Mouse (Mus musculus): ENCODE measurements around the gene Usp54. TPM values are rescaled to one million over a fixed set of nuclear protein-coding genes. Genes with fewer than 3 reads are reported as not detected.
"Not testable (repeated sequence)": the region's sequence is repeated elsewhere in the genome, so short reads cannot be mapped to it uniquely, and the experiment has no call there.

The Usp54 gene
- total RNA-seq, 1 experiment from 2014 or later, result 4.5 TPM

GRCm38 (mm10) chr14:20656361-20656760 is 15.5 kb upstream of the Usp54 start, which contains the start of gene Myoz1:
Myoz1 (minus strand) TSS chr14:20656540.
- no peak for ATAC-seq (ENCODE audit: extremely low read depth, insufficient number of reproducible peaks, low FRiP score, poor library complexity, severe bottlenecking)

GRCm38 (mm10) chr14:20655731-20656130 is 14.9 kb upstream of the Usp54 start:
- ATAC-seq (ENCODE audit: extremely low read depth, insufficient number of reproducible peaks, low FRiP score, poor library complexity, severe bottlenecking), result no peak

GRCm38 (mm10) chr14:20654690-20655421 is 14.0 kb upstream of the Usp54 start:
- ATAC-seq (ENCODE audit: extremely low read depth, insufficient number of reproducible peaks, low FRiP score, poor library complexity, severe bottlenecking), result peak; percentile 27; the same call in 1 of the 2 replicates

- no peak for ATAC-seq (ENCODE audit: extremely low read depth, insufficient number of reproducible peaks, low FRiP score, poor library complexity, severe bottlenecking)
Observed at GRCm38 (mm10) chr14:20651722-20652256, 10.9 kb upstream of the Usp54 start.

GRCm38 (mm10) chr14:20651000-20651399 is 10.1 kb upstream of the Usp54 start:
- no peak for ATAC-seq (ENCODE audit: extremely low read depth, insufficient number of reproducible peaks, low FRiP score, poor library complexity, severe bottlenecking)

GRCm38 (mm10) chr14:20646381-20646780 is 5.5 kb upstream of the Usp54 start:
- ATAC-seq (ENCODE audit: extremely low read depth, insufficient number of reproducible peaks, low FRiP score, poor library complexity, severe bottlenecking), result no peak

GRCm38 (mm10) chr14:20645547-20645946 is 4.7 kb upstream of the Usp54 start:
- ATAC-seq (ENCODE audit: extremely low read depth, insufficient number of reproducible peaks, low FRiP score, poor library complexity, severe bottlenecking), result no peak

- ATAC-seq (ENCODE audit: extremely low read depth, insufficient number of reproducible peaks, low FRiP score, poor library complexity, severe bottlenecking), result no peak
Observed at GRCm38 (mm10) chr14:20641438-20641875, 594 bp upstream of the Usp54 start.

- ATAC-seq (ENCODE audit: extremely low read depth, insufficient number of reproducible peaks, low FRiP score, poor library complexity, severe bottlenecking), result peak; percentile 42
Observed at GRCm38 (mm10) chr14:20639918-20640619, 794 bp downstream of the Usp54 start.

- ATAC-seq (ENCODE audit: extremely low read depth, insufficient number of reproducible peaks, low FRiP score, poor library complexity, severe bottlenecking), result no peak
Observed at GRCm38 (mm10) chr14:20638702-20639101, 2.2 kb downstream of the Usp54 start.

- ATAC-seq (ENCODE audit: extremely low read depth, insufficient number of reproducible peaks, low FRiP score, poor library complexity, severe bottlenecking), result no peak
Observed at GRCm38 (mm10) chr14:20637818-20638574, 2.9 kb downstream of the Usp54 start.

- ATAC-seq (ENCODE audit: extremely low read depth, insufficient number of reproducible peaks, low FRiP score, poor library complexity, severe bottlenecking), result not testable (repeated sequence)
Observed at GRCm38 (mm10) chr14:20636968-20637367, 3.9 kb downstream of the Usp54 start.

GRCm38 (mm10) chr14:20635546-20635945 is 5.3 kb downstream of the Usp54 start:
- ATAC-seq (ENCODE audit: extremely low read depth, insufficient number of reproducible peaks, low FRiP score, poor library complexity, severe bottlenecking), result no peak

GRCm38 (mm10) chr14:20631253-20631652 is 9.6 kb downstream of the Usp54 start:
- ATAC-seq (ENCODE audit: extremely low read depth, insufficient number of reproducible peaks, low FRiP score, poor library complexity, severe bottlenecking), result no peak

- ATAC-seq (ENCODE audit: extremely low read depth, insufficient number of reproducible peaks, low FRiP score, poor library complexity, severe bottlenecking), result no peak
Observed at GRCm38 (mm10) chr14:20626971-20627370, 13.9 kb downstream of the Usp54 start.

- ATAC-seq (ENCODE audit: extremely low read depth, insufficient number of reproducible peaks, low FRiP score, poor library complexity, severe bottlenecking), result no peak
Observed at GRCm38 (mm10) chr14:20626447-20626846, 14.4 kb downstream of the Usp54 start.

GRCm38 (mm10) chr14:20622907-20623306 is 18.0 kb downstream of the Usp54 start:
- no peak for ATAC-seq (ENCODE audit: extremely low read depth, insufficient number of reproducible peaks, low FRiP score, poor library complexity, severe bottlenecking)

GRCm38 (mm10) chr14:20622412-20622811 is 18.5 kb downstream of the Usp54 start:
- ATAC-seq (ENCODE audit: extremely low read depth, insufficient number of reproducible peaks, low FRiP score, poor library complexity, severe bottlenecking), result no peak

GRCm38 (mm10) chr14:20621903-20622302 is 19.0 kb downstream of the Usp54 start:
- no peak for ATAC-seq (ENCODE audit: extremely low read depth, insufficient number of reproducible peaks, low FRiP score, poor library complexity, severe bottlenecking)
